9 mouse cellular contexts compared by ENCODE assay signal in the genomic region with DNA sequence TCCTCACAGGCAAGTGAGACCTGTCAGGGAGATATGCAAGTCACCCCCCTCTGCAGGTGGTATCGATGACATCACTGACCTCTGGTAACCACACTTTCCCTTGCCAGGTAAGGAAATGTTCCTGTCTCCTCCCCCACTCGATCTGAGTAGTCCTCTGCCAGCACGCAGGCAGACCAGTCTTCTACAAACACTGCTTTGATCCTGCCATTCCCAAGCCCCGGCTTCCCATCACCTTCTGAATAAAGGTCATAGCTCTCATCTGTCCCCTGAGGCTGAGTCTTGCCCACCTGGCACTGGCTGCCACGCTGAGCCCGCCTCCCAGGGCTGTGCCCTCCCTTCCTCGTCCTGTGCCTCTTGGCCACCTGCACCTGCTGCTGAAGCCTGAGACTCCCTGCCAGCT. TPM values are rescaled to one million over a fixed set of nuclear protein-coding genes. Genes with fewer than 3 reads are reported as not detected.
DNase-seq lines count a peak whose midpoint lies in the region; ATAC-seq and TF ChIP-seq lines count a peak whose summit lies in the region.
"Had no signal": no experiment of that assay in that cellular context is flagged by ENCODE, and none has a peak within 500 bp of the region (broad histone marks: within the 10 kb centered on the region; RNA-seq: fewer than 3 reads in every experiment).

No protein-coding gene starts in this region.

- peak overlapping the region; percentile 61; the same call in 1 of the 2 replicates for H3K27ac ChIP-seq in heart, embryonic 15.5 days
- H3K27ac ChIP-seq in embryonic facial prominence, embryonic 13.5 days, result no peak overlapping the region
- H3K27ac ChIP-seq in cerebellum, adult 2 months (ENCODE audit: insufficient read depth, low read length), result no peak overlapping the region

- H3K9me3 ChIP-seq in heart, embryonic 15.5 days (replicated peaks), result no peaks in the 10 kb centered on the region
- H3K9me3 ChIP-seq in embryonic facial prominence, embryonic 13.5 days, result no peaks in the 10 kb centered on the region

- no peak for ATAC-seq in heart, embryonic 15.5 days (replicated peaks; ENCODE audit: insufficient number of reproducible peaks, insufficient read depth, low FRiP score, low read depth)
- 0 out of 2 replicates have a peak, but pooled peaks have one; percentile 60 for ATAC-seq in embryonic facial prominence, embryonic 13.5 days (ENCODE audit: insufficient number of reproducible peaks, insufficient read depth, low FRiP score, low TSS enrichment, low read depth)

- DNase-seq in heart, postnatal 25 days (ENCODE audit: low spot score), result no peak
- DNase-seq in kidney, postnatal 10 days, result peak; percentile 35
- DNase-seq in lung, postnatal 25 days (ENCODE audit: low spot score), result peak; percentile 77
- DNase-seq in cerebellum, adult 2 months, result no peak
- DNase-seq in layer of hippocampus, adult 8-10 months (ENCODE audit: low spot score in 2 of 2), result no peak
- no peak for DNase-seq in cerebellum, adult 9-11 months
- DNase-seq: layer of hippocampus, postnatal 36 days had no signal

- no peaks in the 10 kb centered on the region for H3K27me3 ChIP-seq in heart, embryonic 15.5 days
- H3K27me3 ChIP-seq in embryonic facial prominence, embryonic 13.5 days, result peaks cover 7% of the 10 kb centered on the region; the same call in 1 of the 2 replicates
- no peaks in the 10 kb centered on the region for H3K27me3 ChIP-seq in cerebellum, adult 2 months (ENCODE audit: control insufficient read depth, insufficient read depth, low read length)

- no peak for TF ChIP-seq CTCF in cerebellum, adult 2 months (IDR thresholded peaks at IDR 0.05; ENCODE audit: borderline replicate concordance, insufficient read depth, low read depth, low read length)

- H3K9ac ChIP-seq in heart, embryonic 15.5 days, result no peak overlapping the region
- no peak overlapping the region for H3K9ac ChIP-seq in embryonic facial prominence, embryonic 13.5 days

- H3K36me3 ChIP-seq in heart, embryonic 15.5 days, result no peaks in the 10 kb centered on the region
- H3K36me3 ChIP-seq in embryonic facial prominence, embryonic 13.5 days, result no peaks in the 10 kb centered on the region

- TF ChIP-seq POLR2A in cerebellum, adult 2 months (IDR thresholded peaks at IDR 0.05; ENCODE audit: borderline replicate concordance, insufficient read depth, low read length), result no peak

- WGBS in heart, embryonic 15.5 days, result 39% methylated on average over 7 of the region's 7 CpGs
- WGBS in embryonic facial prominence, embryonic 13.5 days, result 15% methylated on average over 7 of the region's 7 CpGs
- 32% methylated on average over 7 of the region's 7 CpGs for WGBS in cerebellum, adult 2 months

- no peak overlapping the region for H3K4me3 ChIP-seq in heart, embryonic 15.5 days
- no peak overlapping the region for H3K4me3 ChIP-seq in embryonic facial prominence, embryonic 13.5 days
- no peak overlapping the region for H3K4me3 ChIP-seq in cerebellum, adult 2 months (replicated peaks; ENCODE audit: insufficient read depth, low read depth, low read length)

- H3K4me2 ChIP-seq in heart, embryonic 15.5 days, result no peak overlapping the region
- no peak overlapping the region for H3K4me2 ChIP-seq in embryonic facial prominence, embryonic 13.5 days

- intact Hi-C loops in heart, postnatal 25 days (cut with DNase I), result no loop called here

- peaks cover 26% of the 10 kb centered on the region for H3K4me1 ChIP-seq in heart, embryonic 15.5 days (replicated peaks)
- peaks cover 19% of the 10 kb centered on the region for H3K4me1 ChIP-seq in embryonic facial prominence, embryonic 13.5 days
- no peaks in the 10 kb centered on the region; the same call in none of the 2 replicates for H3K4me1 ChIP-seq in cerebellum, adult 2 months (ENCODE audit: control insufficient read depth, insufficient read depth, low read length)

RNA-seq across cellular contexts. Expression of a gene that starts 11.2 kb away (rescaled TPM):
- 33.1 and 213 TPM in 2 replicates for polyA plus RNA-seq in heart, embryonic 15.5 days (2015; fragmentation: Nextera tagmentation; extraction: Ambion mirVana)
- total RNA-seq in heart, postnatal 25 days (2021), result 1 to 10 TPM; 3.7 to 4.9 TPM
- polyA plus RNA-seq in embryonic facial prominence, embryonic 13.5 days (2015; fragmentation: Nextera tagmentation; extraction: Ambion mirVana), result 36.0 and 58.9 TPM in 2 replicates
- polyA plus RNA-seq in cerebellum, adult 2 months (2012; rRNA removed), result 1.1 and 2.1 TPM in 2 replicates
- total RNA-seq in layer of hippocampus, adult 8-10 months (2022), result 1 to 10 TPM in 2 of 4 experiments, under 1 TPM in 1, not detected in 1; 0.23 to 2.4 (median 2.3) TPM

RNA-seq across cellular contexts. Expression of a gene that starts 12.5 kb away (rescaled TPM):
- 30.3 and 197 TPM in 2 replicates for polyA plus RNA-seq in heart, embryonic 15.5 days (2015; fragmentation: Nextera tagmentation; extraction: Ambion mirVana)
- total RNA-seq in heart, postnatal 25 days (2021), result 1 to 10 TPM; 2.5 to 2.7 TPM
- polyA plus RNA-seq in embryonic facial prominence, embryonic 13.5 days (2015; fragmentation: Nextera tagmentation; extraction: Ambion mirVana), result 38.6 and 86.0 TPM in 2 replicates
- polyA plus RNA-seq in cerebellum, adult 2 months (2012; rRNA removed), result 0.61 and 1.1 TPM in 2 replicates
- total RNA-seq in layer of hippocampus, adult 8-10 months (2022), result under 1 TPM in 3 of 4 experiments, not detected in 1; 0.22 to 0.56 (median 0.43) TPM

RNA-seq across cellular contexts. Expression of a gene that starts 56.8 kb away (rescaled TPM):
- 56.5 and 71.8 TPM in 2 replicates for polyA plus RNA-seq in heart, embryonic 15.5 days (2015; fragmentation: Nextera tagmentation; extraction: Ambion mirVana)
- total RNA-seq in heart, postnatal 25 days (2021), result 100 to 1,000 TPM; 131 to 144 TPM
- polyA plus RNA-seq in embryonic facial prominence, embryonic 13.5 days (2015; fragmentation: Nextera tagmentation; extraction: Ambion mirVana), result 120 and 129 TPM in 2 replicates
- 114 TPM in 2 replicates for polyA plus RNA-seq in cerebellum, adult 2 months (2012; rRNA removed)
- 100 to 1,000 TPM; 175 to 212 (median 192) TPM for total RNA-seq in layer of hippocampus, adult 8-10 months (2022)

Comparison
In these comparisons a context has a peak if more than half of its experiments do, and no peak if none do; other contexts are left out.
1. DNase-seq: peak in kidney, postnatal 10 days (single experiment) and lung, postnatal 25 days (single experiment); none in heart, postnatal 25 days (single experiment), cerebellum, adult 2 months (0 of 2), layer of hippocampus, adult 8-10 months (0 of 2) and cerebellum, adult 9-11 months (single experiment).
2. RNA of a gene that starts 11.2 kb away (polyA plus RNA-seq): 36.0 to 58.9 TPM in embryonic facial prominence, embryonic 13.5 days and 33.1 to 213 TPM in heart, embryonic 15.5 days; 1.1 to 2.1 TPM in cerebellum, adult 2 months; every median in the first group is over 10 times any median in the second.
3. RNA of a gene that starts 12.5 kb away (polyA plus RNA-seq): 38.6 to 86.0 TPM in embryonic facial prominence, embryonic 13.5 days and 30.3 to 197 TPM in heart, embryonic 15.5 days; 0.61 to 1.1 TPM in cerebellum, adult 2 months; every median in the first group is over 10 times any median in the second.